Mouse (Mus musculus): ENCODE data around the gene Hsf2bp. TPM values are rescaled to one million over a fixed set of nuclear protein-coding genes. Genes with fewer than 3 reads are reported as not detected.
"Not testable (repeated sequence)": the region's sequence is repeated elsewhere in the genome, so short reads cannot be mapped to it uniquely, and the experiment has no call there.

Gene Hsf2bp
- 0.43 and 0.47 TPM in 2 replicates for polyA plus RNA-seq (2014; fragmentation: Nextera tagmentation; extraction: Ambion mirVana)

- peak; percentile 96 for ATAC-seq (ENCODE audit: low FRiP score, low TSS enrichment)
Observed at GRCm38 (mm10) chr17:32035609-32036508, at the start of gene Hsf2bp, which contains the start of gene Rrp1b. Hsf2bp (minus strand) TSS chr17:32036349. Rrp1b (plus strand) TSS chr17:32036100.

GRCm38 (mm10) chr17:32083351-32083750, 47.2 kb upstream of the Hsf2bp start:
- DNase-seq (no peak), ATAC-seq (ENCODE audit: low FRiP score, low TSS enrichment) (no peak)
- Histone ChIP-seq H3K36me3 (ENCODE audit: control insufficient read depth, insufficient read depth, low read length) (no peaks in the 10 kb centered on the region), H3K9me3 (ENCODE audit: control insufficient read depth, low read length) (no peaks in the 10 kb centered on the region), H3K27ac (replicated peaks; ENCODE audit: low read depth, low read length) (no peak overlapping the region), H3K27me3 (ENCODE audit: control insufficient read depth, insufficient read depth, low read length) (no peaks in the 10 kb centered on the region), H3K9ac (replicated peaks; ENCODE audit: low read length) (no peak overlapping the region), H3K4me1 (ENCODE audit: control insufficient read depth, insufficient read depth, low read length) (no peaks in the 10 kb centered on the region), H3K4me3 (replicated peaks; ENCODE audit: low read depth, low read length) (no peak overlapping the region), H3K4me2 (ENCODE audit: low read length) (no peak overlapping the region)
- 98% methylated on average over 2 of the region's 2 CpGs for WGBS

More at GRCm38 (mm10) chr17:32035609-32036508, at the start of gene Hsf2bp, which contains the start of gene Rrp1b:
- no peaks in the 10 kb centered on the region for H3K27me3 ChIP-seq (ENCODE audit: control insufficient read depth, insufficient read depth, low read length)
- H3K9me3 ChIP-seq (ENCODE audit: control insufficient read depth, low read length) = no peaks in the 10 kb centered on the region
- peak within 1 kb of the TSS; percentile 84 for H3K4me2 ChIP-seq (ENCODE audit: low read length)
- peak within 1 kb of the TSS; percentile 76 for H3K9ac ChIP-seq (replicated peaks; ENCODE audit: low read length)
- 5% methylated on average over 52 of the region's 52 CpGs for WGBS
- peak within 1 kb of the TSS; percentile 76 for H3K27ac ChIP-seq (replicated peaks; ENCODE audit: low read depth, low read length)
- H3K4me1 ChIP-seq (ENCODE audit: control insufficient read depth, insufficient read depth, low read length) = peaks cover 12% of the 10 kb centered on the region
- H3K4me3 ChIP-seq (replicated peaks; ENCODE audit: low read depth, low read length) = peak within 1 kb of the TSS; percentile 90
- no peaks in the 10 kb centered on the region for H3K36me3 ChIP-seq (ENCODE audit: control insufficient read depth, insufficient read depth, low read length)
- peak; percentile 95 for DNase-seq

DNA sequence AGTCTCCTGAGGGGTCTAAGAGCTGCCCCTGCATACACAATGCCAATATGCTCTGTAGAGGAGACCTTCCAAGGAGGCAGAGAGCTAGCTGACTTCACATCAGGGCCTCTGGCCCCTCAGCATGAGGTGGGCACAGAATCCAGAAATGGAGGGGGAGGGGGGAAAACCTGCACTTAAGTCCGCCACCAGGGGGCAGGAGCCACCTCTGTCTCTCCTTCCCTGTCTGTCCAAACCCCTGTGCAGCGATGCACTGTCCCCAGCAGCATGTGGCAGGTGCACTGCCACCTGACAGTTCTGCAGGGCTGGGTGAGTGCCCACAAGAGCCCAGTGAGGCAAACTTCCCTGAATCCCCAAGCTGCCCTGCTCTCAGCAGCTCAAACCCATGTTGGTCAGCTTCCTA, 39.0 kb upstream of the Hsf2bp start:
- ATAC-seq (ENCODE audit: low FRiP score, low TSS enrichment) (no peak), DNase-seq (peak; percentile 78)
- Histone ChIP-seq H3K4me2 (ENCODE audit: low read length) (no peak overlapping the region), H3K36me3 (ENCODE audit: control insufficient read depth, insufficient read depth, low read length) (no peaks in the 10 kb centered on the region), H3K4me1 (ENCODE audit: control insufficient read depth, insufficient read depth, low read length) (no peaks in the 10 kb centered on the region), H3K4me3 (replicated peaks; ENCODE audit: low read depth, low read length) (no peak overlapping the region), H3K27ac (replicated peaks; ENCODE audit: low read depth, low read length) (no peak overlapping the region), H3K27me3 (ENCODE audit: control insufficient read depth, insufficient read depth, low read length) (no peaks in the 10 kb centered on the region), H3K9ac (replicated peaks; ENCODE audit: low read length) (no peak overlapping the region), H3K9me3 (ENCODE audit: control insufficient read depth, low read length) (no peaks in the 10 kb centered on the region)
- WGBS = 0% methylated on average over 2 of the region's 2 CpGs

- Histone ChIP-seq H3K4me3 (replicated peaks; ENCODE audit: low read depth, low read length) (no peak overlapping the region), H3K9ac (replicated peaks; ENCODE audit: low read length) (no peak overlapping the region), H3K4me2 (ENCODE audit: low read length) (no peak overlapping the region), H3K27ac (replicated peaks; ENCODE audit: low read depth, low read length) (no peak overlapping the region), H3K36me3 (ENCODE audit: control insufficient read depth, insufficient read depth, low read length) (no peaks in the 10 kb centered on the region), H3K27me3 (ENCODE audit: control insufficient read depth, insufficient read depth, low read length) (no peaks in the 10 kb centered on the region), H3K9me3 (ENCODE audit: control insufficient read depth, low read length) (no peaks in the 10 kb centered on the region), H3K4me1 (ENCODE audit: control insufficient read depth, insufficient read depth, low read length) (no peaks in the 10 kb centered on the region)
- no peak for DNase-seq
- WGBS = 55% methylated on average over 4 of the region's 4 CpGs
- ATAC-seq (ENCODE audit: low FRiP score, low TSS enrichment) = no peak
Observed at GRCm38 (mm10) chr17:32074658-32075057, 38.5 kb upstream of the Hsf2bp start.

GRCm38 (mm10) chr17:32073359-32073758, 37.2 kb upstream of the Hsf2bp start:
- H3K4me3 ChIP-seq (replicated peaks; ENCODE audit: low read depth, low read length) = no peak overlapping the region
- no peaks in the 10 kb centered on the region for H3K27me3 ChIP-seq (ENCODE audit: control insufficient read depth, insufficient read depth, low read length)
- no peaks in the 10 kb centered on the region for H3K36me3 ChIP-seq (ENCODE audit: control insufficient read depth, insufficient read depth, low read length)
- DNase-seq (peak; percentile 84), ATAC-seq (ENCODE audit: low FRiP score, low TSS enrichment) (no peak)
- no peaks in the 10 kb centered on the region for H3K9me3 ChIP-seq (ENCODE audit: control insufficient read depth, low read length)
- no peaks in the 10 kb centered on the region for H3K4me1 ChIP-seq (ENCODE audit: control insufficient read depth, insufficient read depth, low read length)
- H3K4me2 ChIP-seq (ENCODE audit: low read length) = no peak overlapping the region
- H3K27ac ChIP-seq (replicated peaks; ENCODE audit: low read depth, low read length) = no peak overlapping the region
- WGBS = 2% methylated on average over 2 of the region's 2 CpGs
- H3K9ac ChIP-seq (replicated peaks; ENCODE audit: low read length) = no peak overlapping the region

DNA sequence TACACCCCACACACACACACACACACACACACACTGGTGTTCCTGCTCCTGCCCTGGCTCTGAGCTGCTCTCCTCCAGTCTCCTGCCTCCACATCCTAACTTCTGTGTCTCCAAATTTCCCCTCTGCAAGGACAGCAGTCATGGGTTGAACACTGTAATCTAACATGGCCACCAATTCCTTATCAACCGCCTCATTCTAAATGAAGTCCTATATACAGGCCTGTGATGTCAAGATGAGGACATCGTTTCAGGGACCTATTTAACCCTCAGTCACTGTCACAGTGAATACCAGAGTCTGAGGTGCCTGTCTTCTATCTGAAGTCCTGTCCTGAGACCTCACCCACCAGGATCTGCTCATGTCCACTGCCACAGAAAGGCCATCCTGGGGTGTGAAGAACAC, 32.7 kb upstream of the Hsf2bp start:
- H3K36me3 ChIP-seq (ENCODE audit: control insufficient read depth, insufficient read depth, low read length) = no peaks in the 10 kb centered on the region
- H3K9ac ChIP-seq (replicated peaks; ENCODE audit: low read length) = no peak overlapping the region
- ATAC-seq (ENCODE audit: low FRiP score, low TSS enrichment) (no peak), DNase-seq (no peak)
- H3K4me3 ChIP-seq (replicated peaks; ENCODE audit: low read depth, low read length) = no peak overlapping the region
- no peak overlapping the region for H3K4me2 ChIP-seq (ENCODE audit: low read length)
- H3K4me1 ChIP-seq (ENCODE audit: control insufficient read depth, insufficient read depth, low read length) = no peaks in the 10 kb centered on the region
- 91% methylated on average over 2 of the region's 2 CpGs for WGBS
- H3K27ac ChIP-seq (replicated peaks; ENCODE audit: low read depth, low read length) = no peak overlapping the region
- no peaks in the 10 kb centered on the region for H3K27me3 ChIP-seq (ENCODE audit: control insufficient read depth, insufficient read depth, low read length)
- no peaks in the 10 kb centered on the region for H3K9me3 ChIP-seq (ENCODE audit: control insufficient read depth, low read length)

- Histone ChIP-seq H3K36me3 (ENCODE audit: control insufficient read depth, insufficient read depth, low read length) (no peaks in the 10 kb centered on the region), H3K9me3 (ENCODE audit: control insufficient read depth, low read length) (no peaks in the 10 kb centered on the region), H3K27ac (replicated peaks; ENCODE audit: low read depth, low read length) (no peak overlapping the region), H3K4me2 (ENCODE audit: low read length) (no peak overlapping the region), H3K4me3 (replicated peaks; ENCODE audit: low read depth, low read length) (no peak overlapping the region), H3K27me3 (ENCODE audit: control insufficient read depth, insufficient read depth, low read length) (no peaks in the 10 kb centered on the region), H3K4me1 (ENCODE audit: control insufficient read depth, insufficient read depth, low read length) (no peaks in the 10 kb centered on the region), H3K9ac (replicated peaks; ENCODE audit: low read length) (no peak overlapping the region)
- ATAC-seq (ENCODE audit: low FRiP score, low TSS enrichment) (no peak), DNase-seq (no peak)
- 87% methylated on average over 11 of the region's 11 CpGs for WGBS
Observed at GRCm38 (mm10) chr17:32068381-32068780, 32.2 kb upstream of the Hsf2bp start.

GRCm38 (mm10) chr17:32067541-32067940, 31.4 kb upstream of the Hsf2bp start:
- H3K9me3 ChIP-seq (ENCODE audit: control insufficient read depth, low read length) = no peaks in the 10 kb centered on the region
- no peak for ATAC-seq (ENCODE audit: low FRiP score, low TSS enrichment)
- H3K36me3 ChIP-seq (ENCODE audit: control insufficient read depth, insufficient read depth, low read length) = no peaks in the 10 kb centered on the region
- no peak overlapping the region for H3K4me3 ChIP-seq (replicated peaks; ENCODE audit: low read depth, low read length)
- no peak overlapping the region for H3K27ac ChIP-seq (replicated peaks; ENCODE audit: low read depth, low read length)
- WGBS = 80% methylated on average over 9 of the region's 9 CpGs
- H3K27me3 ChIP-seq (ENCODE audit: control insufficient read depth, insufficient read depth, low read length) = no peaks in the 10 kb centered on the region
- H3K9ac ChIP-seq (replicated peaks; ENCODE audit: low read length) = no peak overlapping the region
- no peak for DNase-seq
- H3K4me2 ChIP-seq (ENCODE audit: low read length) = no peak overlapping the region
- no peaks in the 10 kb centered on the region for H3K4me1 ChIP-seq (ENCODE audit: control insufficient read depth, insufficient read depth, low read length)

DNA sequence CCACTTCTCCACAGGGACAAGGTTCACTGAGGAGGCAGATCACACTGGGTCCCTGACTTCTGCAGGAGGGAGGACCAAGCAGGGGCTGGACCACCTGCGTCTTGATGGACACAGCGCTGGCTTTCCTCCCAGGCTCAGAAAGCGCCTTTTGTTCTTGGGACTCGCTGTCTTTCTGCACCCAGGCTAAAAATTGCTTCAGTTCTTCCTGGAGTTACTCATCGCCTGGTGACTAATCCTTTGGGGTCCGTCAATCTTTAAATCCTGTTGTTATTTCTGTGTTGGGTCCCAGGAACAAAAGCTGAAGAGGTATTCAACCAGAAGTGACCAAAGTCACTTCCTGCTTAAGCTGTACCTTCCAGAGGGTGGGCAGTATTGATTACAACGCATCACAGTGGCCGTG, 28.6 kb upstream of the Hsf2bp start:
- H3K9ac ChIP-seq (replicated peaks; ENCODE audit: low read length); DNase-seq; H3K9me3 ChIP-seq (ENCODE audit: control insufficient read depth, low read length); H3K4me3 ChIP-seq (replicated peaks; ENCODE audit: low read depth, low read length); H3K27me3 ChIP-seq (ENCODE audit: control insufficient read depth, insufficient read depth, low read length); ATAC-seq (ENCODE audit: low FRiP score, low TSS enrichment); H3K4me2 ChIP-seq (ENCODE audit: low read length); H3K4me1 ChIP-seq (ENCODE audit: control insufficient read depth, insufficient read depth, low read length); H3K27ac ChIP-seq (replicated peaks; ENCODE audit: low read depth, low read length): not testable (repeated sequence)
- H3K36me3 ChIP-seq (ENCODE audit: control insufficient read depth, insufficient read depth, low read length) = peaks cover 23% of the 10 kb centered on the region
- 36% methylated on average over 8 of the region's 8 CpGs for WGBS

Measured in midbrain, embryonic 14.5 days (tissue).